Mouse (Mus musculus) CD4-positive naive resting alpha-beta T cell, adult 57 days (primary cell): ENCODE measurements around the gene Card6. TPM values are rescaled to one million over a fixed set of nuclear protein-coding genes. Genes with fewer than 3 reads are reported as not detected.

Experiments used
- total RNA-seq: library from RNA; stranded (reverse); gene quantifications from one replicate; pipeline ENCODE4 v1.2.4, GENCODE M21; 2023

Gene Card6
- 102 TPM for total RNA-seq

DNA sequence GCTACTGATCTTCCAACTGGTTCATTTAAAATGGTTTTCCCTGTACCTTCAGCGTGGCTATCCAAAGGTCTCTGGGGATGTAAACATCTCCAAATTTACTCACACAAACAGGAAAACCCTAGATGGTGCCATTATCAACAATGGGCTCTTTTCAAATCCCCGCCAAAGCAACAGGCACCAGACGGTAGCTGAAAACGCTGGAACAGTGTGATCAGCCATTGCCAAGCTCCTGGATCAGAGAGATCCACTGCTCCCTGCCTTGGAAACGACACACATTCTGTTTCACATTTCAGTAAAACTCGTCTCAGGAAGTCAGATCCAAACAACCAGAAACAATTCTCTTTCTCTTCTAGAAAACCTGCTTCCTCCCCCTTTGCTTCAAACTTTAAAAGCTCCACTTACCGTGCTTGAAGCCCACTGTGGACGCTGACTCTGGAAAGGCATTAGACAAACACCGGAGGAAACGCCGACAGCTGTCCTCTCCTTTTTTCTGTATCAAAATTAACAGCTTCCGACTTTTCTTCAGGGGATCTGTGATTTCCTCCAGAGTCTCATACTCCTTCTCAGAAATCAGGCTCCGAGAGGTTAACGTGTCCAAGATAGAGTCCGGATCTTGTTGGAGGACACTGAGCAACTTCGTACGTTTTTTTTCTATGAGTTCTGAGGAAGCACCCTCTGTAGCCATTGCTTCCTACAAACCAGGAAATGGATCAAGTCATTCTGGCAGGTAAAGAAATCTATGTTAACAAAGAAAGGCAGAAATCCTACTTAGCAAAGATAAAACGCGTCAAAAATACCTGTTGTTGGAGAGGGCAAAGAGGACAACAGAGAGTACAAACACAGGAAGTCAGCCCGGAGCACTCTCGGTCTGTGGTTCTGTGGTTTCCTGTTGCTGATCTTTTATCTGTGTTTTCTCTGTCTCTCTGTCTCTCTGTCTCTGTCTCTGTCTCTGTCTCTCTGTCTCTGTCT is at the start of gene Card6:
Gene Card6 (minus strand): TSS at position 854 of the 969 bp plus-strand sequence.

DNA sequence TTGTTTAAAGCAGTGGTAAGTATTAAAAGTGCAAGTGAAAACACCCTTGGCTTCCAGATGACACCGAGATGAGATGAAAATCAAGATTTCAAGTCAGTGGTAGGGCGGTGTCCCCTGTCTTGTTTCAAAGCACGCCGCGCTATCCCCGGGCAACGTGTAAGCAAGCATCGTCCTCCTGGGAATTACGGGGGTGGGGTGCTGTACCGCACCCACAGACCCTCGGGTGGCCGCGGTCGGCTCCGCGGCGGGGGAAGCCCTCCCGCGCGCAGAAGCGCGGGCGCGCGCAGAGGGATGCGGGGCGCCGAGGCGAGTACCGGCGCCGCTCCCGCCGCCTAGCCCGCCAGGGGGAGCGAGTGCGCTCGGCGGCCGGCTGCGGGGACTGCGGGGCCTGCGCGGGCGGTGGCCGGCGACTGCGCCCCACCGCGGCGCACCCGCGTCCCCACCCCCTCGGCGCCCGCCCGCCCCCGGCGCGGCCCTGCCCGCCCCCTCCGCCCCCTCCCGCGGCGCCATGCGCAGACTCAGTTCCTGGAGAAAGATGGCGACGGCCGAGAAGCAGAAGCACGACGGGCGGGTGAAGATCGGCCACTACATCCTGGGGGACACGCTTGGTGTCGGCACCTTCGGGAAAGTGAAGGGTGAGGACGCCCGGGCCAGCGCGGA is 35.2 kb upstream of the Card6 start, which contains the start of gene Prkaa1:
Gene Prkaa1 (plus strand): TSS at position 501 of the 660 bp plus-strand sequence.

DNA sequence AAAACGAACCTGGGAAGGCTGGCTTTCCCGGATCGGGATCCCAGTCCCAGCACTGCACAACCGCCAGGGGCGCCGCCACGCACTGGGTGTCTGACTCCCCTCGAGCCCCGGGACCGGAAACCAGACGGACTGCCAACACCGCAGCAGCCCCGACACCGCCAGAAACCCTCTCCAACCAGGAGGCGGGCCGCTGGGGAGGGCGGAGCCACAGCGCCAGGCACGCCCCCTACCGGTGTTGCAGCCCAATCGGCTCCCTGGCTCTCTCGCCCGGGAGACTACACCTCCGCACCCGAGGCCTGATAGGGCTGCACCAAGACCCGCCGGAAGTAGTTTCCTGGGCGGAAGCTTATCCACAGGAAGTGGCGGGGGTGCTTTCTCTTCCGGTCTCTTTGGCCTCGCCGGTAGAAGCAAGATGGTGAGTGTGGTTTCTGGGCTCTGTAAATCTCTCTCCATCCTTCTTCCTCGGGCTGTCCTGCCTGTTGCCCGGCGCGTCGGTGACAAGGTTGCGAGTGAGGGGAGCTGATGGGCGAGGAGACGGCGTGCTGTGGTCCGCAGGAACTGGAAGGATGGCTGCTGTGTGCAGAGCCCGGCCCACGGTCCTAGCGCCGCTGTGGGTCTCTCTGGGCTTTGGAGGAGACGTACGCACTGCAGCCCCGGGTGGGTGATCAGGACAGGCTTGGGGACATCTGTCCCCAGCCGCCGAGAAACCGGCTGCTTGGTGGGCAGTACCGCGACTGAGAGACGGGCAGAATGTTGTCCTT is 8.1 kb upstream of the Card6 start, which contains the start of gene Rpl37:
Gene Rpl37 (plus strand): TSS at position 376 of the 761 bp plus-strand sequence.

DNA sequence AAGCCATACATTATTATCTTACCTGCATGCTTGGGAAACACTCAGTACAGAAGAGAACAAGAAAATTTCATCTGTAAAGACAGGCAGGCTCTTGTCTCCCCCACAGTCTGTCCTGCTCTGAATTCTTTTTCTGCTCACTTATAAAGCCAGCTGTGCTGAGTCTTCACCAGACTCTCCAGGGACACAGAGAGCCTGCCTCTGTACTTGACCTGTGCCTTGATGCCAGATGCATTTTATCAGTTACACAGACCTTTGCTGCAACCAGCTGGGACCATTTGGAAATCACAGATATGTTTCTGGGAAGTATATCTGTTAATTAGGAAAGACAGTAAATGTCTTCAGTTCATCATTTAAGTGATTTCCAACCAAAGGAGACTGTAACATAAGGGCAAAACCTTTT is 44.7 kb downstream of the Card6 start, which contains the start of gene C7:
Gene C7 (minus strand): TSS at position 106 of the 400 bp plus-strand sequence.

Other genes with a start within 250 kb of the Card6 start
- not detected for gene Mroh2b, start 209.8 kb downstream of the Card6 start, total RNA-seq
- gene C7, start 44.8 kb downstream of the Card6 start, total RNA-seq: not detected
- 945 TPM for gene Rpl37, start 8.1 kb upstream of the Card6 start, total RNA-seq
- 22.7 TPM for gene Prkaa1, start 35.3 kb upstream of the Card6 start, total RNA-seq
- gene Ttc33, start 77.0 kb upstream of the Card6 start, total RNA-seq: 18.7 TPM
- 51.7 TPM for gene Ptger4, start 135.6 kb upstream of the Card6 start, total RNA-seq